Mouse (Mus musculus) midbrain, embryonic 14.5 days (tissue): Measurements from ENCODE around the gene Zfp978. TPM values are rescaled to one million over a fixed set of nuclear protein-coding genes. Genes with fewer than 3 reads are reported as not detected.
"Not testable (repeated sequence)": the region's sequence is repeated elsewhere in the genome, so short reads cannot be mapped to it uniquely, and the experiment has no call there.

Source experiments
- ATAC-seq: fragments of 200-750 bp; cut with Nextera tagmentation; 2 replicates; pipeline ENCODE4 v1.8.0; 2017; ENCODE audit warnings: moderate number of reproducible peaks, moderate library complexity; ENCODE audit not compliant: low FRiP score, low TSS enrichment
- DNase-seq: peaks from one replicate; pipeline ENCODE4 v3.0.0-alpha.2; 2015
- H3K27ac ChIP-seq: fragments of 300-500 bp; sonication (generic); replicated peaks from 2 replicates; pipeline ENCODE4 v1.5.1; 2014; ENCODE audit warnings: mild to moderate bottlenecking, low read depth, low read length, moderate library complexity
- H3K27me3 ChIP-seq: fragments of 300-500 bp; sonication (generic); 2 replicates; pipeline ENCODE4 v1.6.1; 2014; ENCODE audit warnings: low read length, control low read depth, mixed read lengths; ENCODE audit not compliant: control insufficient read depth, insufficient read depth
- H3K36me3 ChIP-seq: fragments of 300-500 bp; sonication (generic); 2 replicates; pipeline ENCODE4 v1.6.1; 2014; ENCODE audit warnings: low read length, control low read depth; ENCODE audit not compliant: control insufficient read depth, insufficient read depth
- H3K4me1 ChIP-seq: fragments of 300-500 bp; sonication (generic); 2 replicates; pipeline ENCODE4 v1.6.1; 2014; ENCODE audit warnings: mild to moderate bottlenecking, antibody characterized with exemption, low read length, control low read depth; ENCODE audit not compliant: control insufficient read depth, insufficient read depth
- H3K4me2 ChIP-seq: fragments of 300-500 bp; sonication (generic); 2 replicates; pipeline ENCODE4 v1.6.1; 2014; ENCODE audit warnings: mild to moderate bottlenecking, low read length, moderate library complexity
- H3K4me3 ChIP-seq: fragments of 300-500 bp; sonication (generic); replicated peaks from 2 replicates; pipeline ENCODE4 v1.5.1; 2014; ENCODE audit warnings: low read depth, low read length
- H3K9ac ChIP-seq: fragments of 300-500 bp; sonication (generic); replicated peaks from 2 replicates; pipeline ENCODE4 v1.6.1; 2014; ENCODE audit warnings: mild to moderate bottlenecking, low read length, moderate library complexity
- H3K9me3 ChIP-seq: fragments of 300-500 bp; sonication (generic); 2 replicates; pipeline ENCODE4 v1.6.1; 2016; ENCODE audit warnings: low read length, control low read depth, mixed read lengths; ENCODE audit not compliant: control insufficient read depth
- WGBS: fragments of 180-500 bp; shearing (Covaris S2); extraction: QIAGEN DNeasy Blood & Tissue Kit; methylation state at CpG from one replicate; pipeline ENCODE4 v1.1.7; 2014; 5-methylcytosine and 5-hydroxymethylcytosine counted together
- polyA plus RNA-seq: library from polyadenylated mRNA; unstranded; fragments of >200 nt; fragmentation: Nextera tagmentation; extraction: Ambion mirVana; gene quantifications from 2 replicates; pipeline ENCODE4 v1.2.1, GENCODE M21; 2014

The Zfp978 gene
- polyA plus RNA-seq, 1 experiment from 2014 or later, result 0.22 TPM

GRCm38 (mm10) chr4:147417921-147418320 is 56.8 kb downstream of the Zfp978 start:
- Histone ChIP-seq H3K9me3 (peaks cover 63% of the 10 kb centered on the region), H3K27ac (no peak overlapping the region), H3K4me3 (no peak overlapping the region), H3K4me1 (no peaks in the 10 kb centered on the region), H3K36me3 (no peaks in the 10 kb centered on the region), H3K4me2 (no peak overlapping the region), H3K9ac (no peak overlapping the region), H3K27me3 (no peaks in the 10 kb centered on the region)
- DNase-seq, result no peak
- 63% methylated on average over 10 of the region's 10 CpGs for WGBS
- no peak for ATAC-seq

DNA sequence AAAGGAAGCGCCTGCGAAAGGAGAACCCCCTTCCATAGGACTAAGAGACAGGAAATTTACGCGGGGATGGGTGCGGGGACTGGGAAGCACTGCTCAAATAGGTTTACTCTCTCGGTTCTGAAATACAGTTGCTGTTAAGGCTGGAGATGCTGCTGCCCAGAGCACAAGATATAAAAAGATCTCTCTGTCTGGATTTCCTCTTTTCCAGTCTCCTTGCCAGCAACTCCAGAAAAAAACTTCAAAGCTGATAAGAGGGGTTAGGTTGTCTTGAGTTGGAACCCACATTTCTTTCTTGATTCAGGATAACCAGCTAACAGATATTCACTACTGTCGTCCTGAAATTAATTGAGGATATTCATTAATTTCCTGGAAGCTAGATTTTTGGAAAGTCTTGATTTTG is 57.2 kb downstream of the Zfp978 start:
- H3K36me3 ChIP-seq, H3K9ac ChIP-seq, H3K4me3 ChIP-seq, ATAC-seq, H3K4me2 ChIP-seq, H3K4me1 ChIP-seq, DNase-seq, H3K27ac ChIP-seq, H3K27me3 ChIP-seq: not testable (repeated sequence)
- H3K9me3 ChIP-seq, result peaks cover 66% of the 10 kb centered on the region
- WGBS, result 58% methylated on average over 7 of the region's 7 CpGs

- not testable (repeated sequence) for H3K9ac ChIP-seq, DNase-seq, H3K4me1 ChIP-seq, H3K36me3 ChIP-seq, ATAC-seq, H3K27me3 ChIP-seq, H3K4me2 ChIP-seq, H3K4me3 ChIP-seq, H3K27ac ChIP-seq
- 85% methylated on average over 8 of the region's 8 CpGs for WGBS
- H3K9me3 ChIP-seq, result peaks cover 72% of the 10 kb centered on the region
Observed at GRCm38 (mm10) chr4:147419190-147419589, 58.1 kb downstream of the Zfp978 start.

DNA sequence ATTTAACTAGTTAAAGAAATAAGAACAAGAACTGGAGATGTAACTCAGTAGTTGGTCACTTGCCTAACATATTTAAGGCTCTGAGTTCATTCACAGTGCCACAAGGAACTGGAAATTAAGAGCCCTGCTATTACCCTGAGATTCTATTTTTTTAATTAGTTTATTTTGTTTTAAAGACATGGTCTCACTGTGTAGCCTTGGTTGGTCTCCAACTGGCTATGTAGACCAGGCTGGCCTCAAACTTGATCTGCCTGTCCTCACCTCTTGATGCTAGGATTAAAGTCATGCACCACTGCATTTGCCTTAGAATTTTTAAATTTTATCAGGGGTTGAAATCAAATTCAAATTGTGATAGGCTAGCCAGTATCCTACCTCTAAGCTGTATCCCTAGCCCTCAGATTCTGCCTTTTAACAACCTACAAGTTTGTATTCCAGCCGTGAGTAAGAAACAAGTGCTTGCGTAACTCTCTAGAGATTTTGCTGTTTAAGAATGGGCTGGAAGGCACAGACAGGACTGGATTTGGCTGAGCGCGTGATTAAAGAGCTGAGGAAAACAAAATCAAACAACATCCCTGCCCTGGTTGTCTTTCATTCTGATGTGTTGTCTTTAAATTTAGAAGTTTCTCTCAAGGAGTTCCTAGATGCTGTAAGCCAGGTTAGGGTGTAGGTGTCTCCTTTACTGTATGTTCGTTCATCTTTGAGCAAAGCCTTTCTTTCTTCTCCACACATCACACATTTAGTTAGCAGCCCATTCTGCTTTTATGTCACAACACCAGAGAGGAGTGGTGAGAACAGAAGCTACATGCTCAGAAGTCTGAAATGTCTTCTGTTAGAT is 58.9 kb downstream of the Zfp978 start:
- H3K4me1 ChIP-seq, H3K27me3 ChIP-seq, H3K4me3 ChIP-seq, DNase-seq, ATAC-seq, H3K9ac ChIP-seq, H3K4me2 ChIP-seq, H3K36me3 ChIP-seq, H3K27ac ChIP-seq: not testable (repeated sequence)
- peaks cover 79% of the 10 kb centered on the region for H3K9me3 ChIP-seq
- WGBS, result 81% methylated on average over 5 of the region's 5 CpGs

- no peak overlapping the region for H3K4me3 ChIP-seq
- no peak overlapping the region for H3K4me2 ChIP-seq
- no peak overlapping the region for H3K27ac ChIP-seq
- H3K27me3 ChIP-seq, result no peaks in the 10 kb centered on the region
- H3K9ac ChIP-seq, result no peak overlapping the region
- no peak for DNase-seq
- ATAC-seq, result no peak
- H3K4me1 ChIP-seq, result no peaks in the 10 kb centered on the region
- 76% methylated on average over 3 of the region's 3 CpGs for WGBS
- H3K9me3 ChIP-seq, result peaks cover 87% of the 10 kb centered on the region
- no peaks in the 10 kb centered on the region for H3K36me3 ChIP-seq
Observed at GRCm38 (mm10) chr4:147420794-147421193, 59.7 kb downstream of the Zfp978 start.

GRCm38 (mm10) chr4:147421316-147421715 is 60.2 kb downstream of the Zfp978 start:
- H3K4me3 ChIP-seq, ATAC-seq, H3K27ac ChIP-seq, DNase-seq, H3K9ac ChIP-seq, H3K4me2 ChIP-seq, H3K27me3 ChIP-seq, H3K36me3 ChIP-seq, H3K4me1 ChIP-seq: not testable (repeated sequence)
- peaks cover 84% of the 10 kb centered on the region for H3K9me3 ChIP-seq
- 37% methylated on average over 1 of the region's 1 CpGs for WGBS

DNA sequence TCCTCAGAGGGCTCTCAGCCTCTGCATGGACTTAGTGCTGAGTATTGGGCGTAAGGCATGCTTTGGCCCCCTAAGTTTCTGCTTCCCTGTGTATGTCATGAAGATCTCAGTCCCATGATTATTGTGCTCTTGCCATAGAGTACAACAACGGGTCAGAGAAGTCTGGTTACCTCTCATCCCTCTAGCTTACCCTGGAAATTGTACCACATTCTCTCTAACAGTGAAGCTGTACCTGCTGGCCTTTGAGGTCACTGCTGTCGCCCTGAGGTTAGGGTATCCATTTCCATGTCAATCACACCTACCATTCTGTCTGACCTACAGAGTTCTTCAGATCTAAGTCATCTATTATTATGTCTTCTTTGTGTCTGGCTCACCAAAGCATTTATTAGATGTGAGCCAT is 62.0 kb downstream of the Zfp978 start:
- Histone ChIP-seq H3K27ac (no peak overlapping the region), H3K9ac (no peak overlapping the region), H3K36me3 (no peaks in the 10 kb centered on the region), H3K4me2 (no peak overlapping the region), H3K4me1 (no peaks in the 10 kb centered on the region), H3K4me3 (no peak overlapping the region), H3K27me3 (no peaks in the 10 kb centered on the region), H3K9me3 (peaks cover 71% of the 10 kb centered on the region)
- peak; percentile 1; the same call in 1 of the 2 replicates for ATAC-seq
- DNase-seq, result no peak
- WGBS, result 51% methylated on average over 3 of the region's 3 CpGs

- Histone ChIP-seq H3K9ac (no peak overlapping the region), H3K27me3 (no peaks in the 10 kb centered on the region), H3K4me2 (no peak overlapping the region), H3K36me3 (no peaks in the 10 kb centered on the region), H3K27ac (no peak overlapping the region), H3K4me3 (no peak overlapping the region), H3K9me3 (peaks cover 67% of the 10 kb centered on the region), H3K4me1 (no peaks in the 10 kb centered on the region)
- WGBS, result 59% methylated on average over 4 of the region's 4 CpGs
- peak; percentile 4; the same call in 1 of the 2 replicates for ATAC-seq
- DNase-seq, result no peak
Observed at GRCm38 (mm10) chr4:147423641-147424298, 62.7 kb downstream of the Zfp978 start.

GRCm38 (mm10) chr4:147424404-147424803 is 63.3 kb downstream of the Zfp978 start:
- not testable (repeated sequence) for H3K9ac ChIP-seq, H3K4me2 ChIP-seq, ATAC-seq, H3K4me3 ChIP-seq, DNase-seq, H3K36me3 ChIP-seq, H3K4me1 ChIP-seq, H3K27me3 ChIP-seq, H3K27ac ChIP-seq
- WGBS, result 58% methylated on average over 3 of the region's 3 CpGs
- H3K9me3 ChIP-seq, result peaks cover 67% of the 10 kb centered on the region
